In the genomic region with DNA sequence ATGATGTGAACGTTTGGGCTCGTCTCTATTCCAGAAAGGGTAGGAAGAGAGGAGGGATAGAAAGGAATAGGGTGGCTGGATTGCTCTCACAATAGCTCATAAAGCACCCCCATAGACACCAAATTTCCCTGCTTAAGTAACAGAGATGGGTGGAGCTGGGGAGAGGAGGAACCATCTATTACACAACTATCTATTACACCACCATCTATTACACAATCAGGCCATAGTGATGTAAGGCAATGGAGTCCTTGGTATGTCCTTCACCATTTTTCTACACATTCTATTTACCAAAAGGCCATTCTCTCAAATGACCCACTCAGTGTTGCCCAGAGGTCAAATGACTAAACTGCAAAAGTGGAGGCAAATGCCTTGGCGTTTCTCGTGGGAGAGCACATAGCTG, we compare ENCODE assay signal across 19 mouse cellular contexts.
A peak's percentile ranks its signal among the peaks of the same experiment; 100 is the strongest.
DNase-seq lines count a peak whose midpoint lies in the region; ATAC-seq and TF ChIP-seq lines count a peak whose summit lies in the region.
"Had no signal": no experiment of that assay in that cellular context is flagged by ENCODE, and none has a peak within 500 bp of the region (broad histone marks: within the 10 kb centered on the region; RNA-seq: fewer than 3 reads in every experiment).

No protein-coding gene starts in this region.

- H3K79me2 ChIP-seq in liver, adult 2 months (ENCODE audit: control insufficient read depth, insufficient read depth, low read length) = no peaks in the 10 kb centered on the region

- H3K27ac ChIP-seq in liver, adult 2 months (replicated peaks; ENCODE audit: insufficient read depth, low read depth, low read length) = no peak overlapping the region
- no peak overlapping the region for H3K27ac ChIP-seq in intestine, embryonic 15.5 days
- H3K27ac ChIP-seq: hindbrain, postnatal 0 days; kidney, postnatal 0 days; limb, embryonic 12.5 days; stomach, embryonic 15.5 days had no signal

- H3K27me3 ChIP-seq in liver, adult 2 months (ENCODE audit: control insufficient read depth, insufficient read depth, low read length) = no peaks in the 10 kb centered on the region
- H3K27me3 ChIP-seq in intestine, embryonic 15.5 days (replicated peaks) = no peaks in the 10 kb centered on the region
- H3K27me3 ChIP-seq: heart, embryonic 12.5 days; limb, embryonic 12.5 days; stomach, embryonic 15.5 days had no signal

- H3K9me3 ChIP-seq in intestine, embryonic 15.5 days = no peaks in the 10 kb centered on the region
- H3K9me3 ChIP-seq: heart, embryonic 12.5 days; limb, embryonic 12.5 days; stomach, embryonic 15.5 days had no signal

- TF ChIP-seq POLR2A in liver, adult 2 months (IDR thresholded peaks at IDR 0.05; ENCODE audit: extremely low read depth, insufficient read depth, low read length) = no peak

- no peaks in the 10 kb centered on the region for H3K4me1 ChIP-seq in liver, adult 2 months (ENCODE audit: control insufficient read depth, insufficient read depth, low read length)
- no peaks in the 10 kb centered on the region for H3K4me1 ChIP-seq in intestine, embryonic 15.5 days (replicated peaks)
- H3K4me1 ChIP-seq: heart, embryonic 12.5 days; stomach, embryonic 15.5 days had no signal

- no peak overlapping the region for H3K4me3 ChIP-seq in liver, adult 2 months (ENCODE audit: insufficient read depth, low read depth, low read length)
- H3K4me3 ChIP-seq in intestine, embryonic 15.5 days (replicated peaks) = no peak overlapping the region
- H3K4me3 ChIP-seq: heart, embryonic 12.5 days; limb, embryonic 12.5 days; stomach, embryonic 15.5 days had no signal

- peak; percentile 61 for DNase-seq in liver, adult 2 months (ENCODE audit: extremely low read depth, low read depth, low spot score)
- DNase-seq in liver (no peak), 416B (ENCODE audit: low read depth) (peak; percentile 56), adipocyte (ENCODE audit: low spot score) (peak; percentile 18)
- DNase-seq in kidney, adult 11 months = no peak
- DNase-seq: cerebellum, adult 9-10 months; forebrain, postnatal 0 days; gastrocnemius, postnatal 36 days; kidney, adult 18-20 months; retina, postnatal 1 day; thymus, adult 2 months had no signal

- H3K36me3 ChIP-seq in liver, adult 2 months (ENCODE audit: control insufficient read depth, insufficient read depth, low read length) = no peaks in the 10 kb centered on the region
- H3K36me3 ChIP-seq in intestine, embryonic 15.5 days = no peaks in the 10 kb centered on the region
- H3K36me3 ChIP-seq: heart, embryonic 12.5 days; limb, embryonic 12.5 days; stomach, embryonic 15.5 days had no signal

- WGBS in liver, adult 2 months = 68% methylated on average over 4 of the region's 4 CpGs
- 76% methylated on average over 4 of the region's 4 CpGs for WGBS in intestine, embryonic 15.5 days

- ATAC-seq in granulocyte monocyte progenitor cell, adult 5-6 weeks (replicated peaks; ENCODE audit: poor library complexity, severe bottlenecking) = peak; percentile 100
- ATAC-seq in intestine, embryonic 15.5 days = no peak
- ATAC-seq: forebrain, postnatal 0 days; hindbrain, postnatal 0 days; midbrain, embryonic 16.5 days had no signal

- H3K4me2 ChIP-seq in intestine, embryonic 15.5 days (replicated peaks) = no peak overlapping the region
- H3K4me2 ChIP-seq: heart, embryonic 12.5 days; limb, embryonic 12.5 days; stomach, embryonic 15.5 days had no signal

- TF ChIP-seq CTCF in liver, adult 2 months (IDR thresholded peaks at IDR 0.05; ENCODE audit: low read depth, low read length) = no peak

- no peak overlapping the region for H3K9ac ChIP-seq in liver, adult 2 months (ENCODE audit: low read depth, low read length)
- no peak overlapping the region for H3K9ac ChIP-seq in intestine, embryonic 15.5 days
- H3K9ac ChIP-seq: forebrain, postnatal 0 days; heart, embryonic 12.5 days; limb, embryonic 12.5 days; stomach, embryonic 15.5 days had no signal

Comparison
In these comparisons a context has a peak if more than half of its experiments do, and no peak if none do; other contexts are left out.
1. DNase-seq: peak in liver, adult 2 months (single experiment), 416B (single experiment) and adipocyte (single experiment); none in liver (single experiment) and kidney, adult 11 months (single experiment).